Mouse (Mus musculus): ENCODE results near the gene Usp9y. TPM values are rescaled to one million over a fixed set of nuclear protein-coding genes. Genes with fewer than 3 reads are reported as not detected.

Usp9y gene
- polyA plus RNA-seq (2015; fragmentation: Nextera tagmentation; extraction: Ambion mirVana), result not detected in 2 replicates

DNA sequence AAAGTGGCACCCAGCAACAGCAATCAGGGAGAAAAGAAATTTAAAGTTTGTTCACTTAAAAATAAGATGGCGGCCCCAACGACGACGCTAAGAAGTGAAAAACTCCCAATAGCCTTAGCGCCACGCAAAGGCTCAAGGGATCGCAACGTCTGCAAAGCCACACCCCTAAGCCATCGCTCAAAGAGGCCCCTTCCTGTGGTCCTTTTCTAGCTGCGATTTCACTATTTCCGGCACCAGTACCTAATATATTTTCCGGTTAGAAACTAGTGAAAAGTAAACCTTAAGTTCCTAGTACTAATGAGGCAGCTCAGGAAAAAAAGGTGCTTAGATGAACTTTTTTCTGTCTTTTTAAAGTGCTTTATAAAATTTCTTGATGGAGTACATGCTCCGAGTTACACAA, at the start of gene Usp9y:
Gene Usp9y, minus strand, starts transcription at position 101 of the 400 bp plus-strand sequence.

DNA sequence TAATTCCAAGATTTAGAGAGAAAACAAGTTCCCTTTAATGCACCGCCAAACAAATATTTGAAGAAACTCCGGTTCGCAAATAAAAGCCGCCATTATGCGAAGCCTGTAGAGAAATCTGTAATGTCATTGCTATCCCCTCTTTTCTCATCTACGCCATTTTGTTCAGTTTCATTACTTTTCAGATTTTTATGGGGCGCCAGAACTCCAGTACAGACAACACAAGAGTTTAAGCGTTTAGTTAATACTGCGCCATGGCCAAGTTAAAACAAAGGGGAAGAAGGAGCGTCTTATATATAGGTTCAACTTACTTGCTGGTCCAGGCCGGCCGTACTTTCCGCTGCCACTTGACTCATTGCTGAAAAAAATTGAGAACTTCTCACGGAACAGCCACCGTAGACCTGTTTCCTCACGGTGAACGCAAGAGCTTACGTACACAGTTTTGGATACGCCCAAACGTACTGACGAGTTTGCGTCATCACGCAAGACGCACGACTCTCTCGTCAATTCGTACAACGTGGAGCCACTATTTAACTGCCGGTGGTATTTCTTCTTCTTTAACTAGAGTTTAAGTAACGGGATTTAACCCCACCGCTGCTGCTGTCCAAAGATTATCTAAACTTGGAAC, 173.3 kb downstream of the Usp9y start, which contains the start of gene Ddx3y:
Gene Ddx3y, minus strand, starts transcription at position 459 of the 625 bp plus-strand sequence.

Other genes with a start within 250 kb of the Usp9y start
- 7.7 and 11.8 TPM in 2 replicates for gene Uty, start 214.0 kb downstream of the Usp9y start, polyA plus RNA-seq (2015; fragmentation: Nextera tagmentation; extraction: Ambion mirVana)
- gene Ddx3y, start 173.2 kb downstream of the Usp9y start, polyA plus RNA-seq (2015; fragmentation: Nextera tagmentation; extraction: Ambion mirVana), result 32.3 and 36.0 TPM in 2 replicates